Mouse (Mus musculus) hindbrain, embryonic 11.5 days (tissue): ENCODE results near the gene Tll1. TPM values are rescaled to one million over a fixed set of nuclear protein-coding genes. Genes with fewer than 3 reads are reported as not detected.
A peak's percentile ranks its signal among the peaks of the same experiment; 100 is the strongest.
"Not testable (repeated sequence)": the region's sequence is repeated elsewhere in the genome, so short reads cannot be mapped to it uniquely, and the experiment has no call there.

Experiments
- ATAC-seq: fragments of 200-750 bp; cut with Nextera tagmentation; 2 replicates; pipeline ENCODE4 v1.8.0; 2017; ENCODE audit warnings: mild to moderate bottlenecking, moderate TSS enrichment, moderate library complexity; ENCODE audit not compliant: low FRiP score
- DNase-seq: peaks from one replicate; pipeline ENCODE4 v3.0.0-alpha.2; 2015; ENCODE audit warnings: low spot score
- H3K27ac ChIP-seq: fragments of 300-500 bp; sonication (generic); 2 replicates; pipeline ENCODE4 v1.5.1; 2014; ENCODE audit warnings: mild to moderate bottlenecking, low read depth, low read length
- H3K27me3 ChIP-seq: fragments of 300-500 bp; sonication (generic); 2 replicates; pipeline ENCODE4 v1.6.1; 2014; ENCODE audit warnings: mild to moderate bottlenecking, low read length, moderate library complexity, mixed read lengths; ENCODE audit not compliant: control insufficient read depth, insufficient read depth
- H3K36me3 ChIP-seq: fragments of 300-500 bp; sonication (generic); 2 replicates; pipeline ENCODE4 v1.6.1; 2014; ENCODE audit warnings: mild to moderate bottlenecking, low read length, moderate library complexity, mixed read lengths; ENCODE audit not compliant: control insufficient read depth, insufficient read depth
- H3K4me1 ChIP-seq: fragments of 300-500 bp; sonication (generic); replicated peaks from 2 replicates; pipeline ENCODE4 v1.6.1; 2014; ENCODE audit warnings: low read length, mixed read lengths; ENCODE audit not compliant: control insufficient read depth, insufficient read depth
- H3K4me2 ChIP-seq: fragments of 300-500 bp; sonication (generic); replicated peaks from 2 replicates; pipeline ENCODE4 v1.6.1; 2014; ENCODE audit warnings: mild to moderate bottlenecking, low read depth, low read length
- H3K4me3 ChIP-seq: fragments of 300-500 bp; sonication (generic); 2 replicates; pipeline ENCODE4 v1.5.1; 2014; ENCODE audit warnings: low read depth, low read length
- H3K9ac ChIP-seq: fragments of 300-500 bp; sonication (generic); 2 replicates; pipeline ENCODE4 v1.6.1; 2014; ENCODE audit warnings: low read depth, low read length
- H3K9me3 ChIP-seq: fragments of 300-500 bp; sonication (generic); 2 replicates; pipeline ENCODE4 v1.6.1; 2016; ENCODE audit warnings: low read length; ENCODE audit not compliant: control insufficient read depth
- WGBS: fragments of 180-500 bp; shearing (Covaris S2); extraction: QIAGEN DNeasy Blood & Tissue Kit; methylation state at CpG from one replicate; pipeline ENCODE4 v1.1.7; 2014; 5-methylcytosine and 5-hydroxymethylcytosine counted together
- polyA plus RNA-seq: library from polyadenylated mRNA; unstranded; fragments of >200 nt; fragmentation: Nextera tagmentation; extraction: Ambion mirVana; gene quantifications from 2 replicates; pipeline ENCODE4 v1.2.1, GENCODE M21; 2014

The Tll1 gene
- polyA plus RNA-seq, 1 experiment from 2014 or later = 1.3 TPM

DNA sequence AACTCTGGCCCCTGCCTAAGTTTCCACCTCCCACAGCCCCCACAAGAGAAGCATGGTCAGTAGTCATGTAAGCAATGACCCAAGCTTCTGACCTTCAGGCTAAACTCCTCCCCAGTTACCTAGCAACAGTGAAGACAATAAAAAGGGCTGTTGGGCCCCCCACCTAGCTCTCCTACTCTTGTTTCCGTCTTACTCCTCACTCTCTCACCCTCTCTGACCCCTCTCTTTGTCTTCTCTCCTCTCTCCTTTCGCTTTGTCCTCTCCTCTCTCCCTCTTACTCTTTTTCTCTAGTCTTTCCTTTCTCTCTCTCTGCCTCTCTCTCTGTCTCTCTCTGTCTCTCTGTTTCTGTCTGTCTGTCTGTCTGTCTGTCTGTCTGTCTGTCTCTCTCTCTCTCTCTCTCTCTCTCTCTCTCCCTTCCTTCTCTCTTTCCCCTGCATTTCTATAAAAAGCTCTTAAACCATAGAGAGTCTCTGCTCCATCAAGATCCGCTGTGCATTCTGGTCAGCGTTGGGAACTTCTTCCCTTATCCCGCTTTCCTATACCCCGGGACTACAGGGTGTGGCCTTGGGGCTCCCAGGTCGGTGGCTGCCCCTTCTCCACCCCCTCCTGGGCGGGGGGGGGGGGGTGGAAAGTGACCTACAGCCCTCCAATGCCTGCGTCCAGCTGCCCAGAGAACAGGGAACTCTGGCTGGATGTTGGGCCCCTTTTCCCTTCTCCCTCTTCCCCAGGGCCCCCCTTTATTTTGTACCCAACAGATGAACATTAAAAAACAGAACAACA lies 235.3 kb downstream of the Tll1 start:
- not testable (repeated sequence) for H3K4me2 ChIP-seq, H3K36me3 ChIP-seq, H3K27ac ChIP-seq, H3K4me1 ChIP-seq, H3K27me3 ChIP-seq, H3K9ac ChIP-seq, H3K9me3 ChIP-seq, H3K4me3 ChIP-seq
- DNase-seq = peak; percentile 13
- ATAC-seq = peak; percentile 38; the same call in 1 of the 2 replicates
- WGBS = 18% methylated on average over 9 of the region's 9 CpGs
